Mouse (Mus musculus): ENCODE results near the gene Hist3h2ba.

DNA sequence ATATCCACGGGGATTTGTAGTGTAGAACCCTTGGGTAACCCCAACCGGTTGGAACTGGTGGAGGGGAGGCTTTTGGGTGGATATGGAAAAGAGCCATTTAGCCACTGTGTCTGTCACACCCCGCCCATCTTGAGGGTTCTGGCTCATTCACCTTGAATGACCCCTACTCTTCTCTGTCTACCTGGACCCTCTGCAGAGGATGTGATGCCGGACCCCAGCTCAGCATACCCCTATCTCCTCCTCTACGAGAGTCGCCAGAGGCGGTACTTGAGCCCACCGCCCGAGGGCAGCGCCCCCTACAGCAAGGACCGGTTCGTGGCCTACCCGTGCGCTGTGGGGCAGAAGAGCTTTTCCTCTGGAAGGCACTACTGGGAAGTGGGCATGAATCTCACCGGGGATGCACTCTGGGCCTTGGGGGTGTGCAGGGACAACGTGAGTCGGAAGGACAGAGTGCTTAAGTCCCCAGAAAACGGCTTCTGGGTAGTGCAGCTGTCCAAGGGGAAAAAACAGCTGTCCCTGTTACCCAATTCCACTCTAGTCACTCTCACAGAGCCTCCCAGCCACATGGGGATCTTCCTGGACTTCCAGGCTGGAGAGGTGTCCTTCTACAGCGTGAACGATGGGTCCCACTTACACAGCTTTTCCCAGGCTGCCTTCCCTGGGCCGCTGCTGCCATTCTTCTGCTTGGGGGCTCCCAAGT lies 22.3 kb downstream of the Hist3h2ba start:
- no peak for TF ChIP-seq EP300 (IDR thresholded peaks at IDR 0.05; ENCODE audit: low read depth)
- no peak for TF ChIP-seq CTCF (IDR thresholded peaks at IDR 0.05; ENCODE audit: low read depth)
